Mouse (Mus musculus): ENCODE results near the gene Rrp9. TPM values are rescaled to one million over a fixed set of nuclear protein-coding genes. Genes with fewer than 3 reads are reported as not detected.
A peak's percentile ranks its signal among the peaks of the same experiment; 100 is the strongest.

Rrp9 gene
- 45.9 and 52.0 TPM in 2 replicates for polyA plus RNA-seq (2015; fragmentation: Nextera tagmentation; extraction: Ambion mirVana)

DNA sequence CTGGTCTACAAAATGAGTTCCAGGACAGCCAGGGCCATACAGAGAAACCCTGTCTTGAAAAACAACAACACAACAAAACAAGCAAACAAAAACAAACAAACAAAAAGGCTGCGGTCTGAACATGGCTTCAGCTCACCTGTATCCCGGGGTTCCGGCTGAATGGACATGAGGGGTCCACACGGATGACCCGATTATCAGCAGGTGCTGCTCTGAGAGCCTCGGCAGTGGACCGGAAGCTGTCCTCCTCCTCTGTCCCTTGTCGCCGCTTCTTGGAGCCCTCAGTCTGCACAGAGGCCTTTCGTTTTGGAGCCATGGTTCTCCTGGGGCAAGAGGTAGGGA is at the start of gene Rrp9:
TSS of gene Rrp9 (plus strand) at position 301 of the 339 bp plus-strand sequence.
- Histone ChIP-seq H3K27me3 (replicated peaks; ENCODE audit: control insufficient read depth, insufficient read depth, low read length) (no peaks in the 10 kb centered on the region), H3K4me1 (ENCODE audit: control insufficient read depth, insufficient read depth, low read length) (peaks cover 50% of the 10 kb centered on the region), H3K27ac (ENCODE audit: low read length) (peak within 1 kb of the TSS; percentile 65), H3K4me2 (ENCODE audit: low read depth, low read length) (peak within 1 kb of the TSS; percentile 51), H3K4me3 (ENCODE audit: low read length) (peak within 1 kb of the TSS; percentile 33), H3K9ac (ENCODE audit: low read depth, low read length) (peak within 1 kb of the TSS; percentile 60), H3K36me3 (ENCODE audit: control insufficient read depth, insufficient read depth, low read length) (no peaks in the 10 kb centered on the region), H3K9me3 (ENCODE audit: control insufficient read depth, low read length) (no peaks in the 10 kb centered on the region)
- ATAC-seq, result no peak
- 89% methylated on average over 10 of the region's 10 CpGs for WGBS

DNA sequence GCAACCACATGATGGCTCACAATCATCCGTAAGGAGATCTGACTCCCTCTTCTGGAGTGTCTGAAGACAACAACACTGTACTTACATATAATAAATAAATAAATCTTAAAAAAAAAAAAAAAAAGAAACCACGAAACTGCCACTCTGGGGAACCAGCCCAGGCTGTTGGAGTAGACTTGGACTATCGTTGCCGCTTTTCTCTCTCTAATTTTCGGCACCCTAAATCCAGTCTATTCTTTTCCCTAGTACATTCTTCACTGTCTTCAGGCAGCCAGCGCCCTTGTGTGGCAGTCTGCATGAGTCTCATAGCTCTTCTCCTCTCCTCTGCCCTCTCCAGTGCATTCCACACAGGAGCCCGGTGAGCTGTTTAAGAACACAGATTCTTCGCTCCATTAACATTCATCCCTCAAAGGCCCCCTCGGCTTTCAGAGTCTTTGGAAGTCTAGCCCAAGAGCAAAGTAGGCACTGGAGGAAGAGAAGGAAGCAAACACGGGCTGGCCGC is 47.0 kb upstream of the Rrp9 start:
- Histone ChIP-seq H3K4me3 (ENCODE audit: low read length) (peak overlapping the region; percentile 89), H3K4me2 (ENCODE audit: low read depth, low read length) (peak overlapping the region; percentile 82), H3K36me3 (ENCODE audit: control insufficient read depth, insufficient read depth, low read length) (0 out of 2 replicates have a peak, but pooled peaks cover 8% of the 10 kb centered on the region), H3K9me3 (ENCODE audit: control insufficient read depth, low read length) (no peaks in the 10 kb centered on the region), H3K4me1 (ENCODE audit: control insufficient read depth, insufficient read depth, low read length) (peaks cover 30% of the 10 kb centered on the region), H3K9ac (ENCODE audit: low read depth, low read length) (peak overlapping the region; percentile 77), H3K27ac (ENCODE audit: low read length) (peak overlapping the region; percentile 96), H3K27me3 (replicated peaks; ENCODE audit: control insufficient read depth, insufficient read depth, low read length) (no peaks in the 10 kb centered on the region)
- WGBS, result 13% methylated on average over 11 of the region's 11 CpGs
- peak; percentile 41; the same call in 1 of the 2 replicates for ATAC-seq

DNA sequence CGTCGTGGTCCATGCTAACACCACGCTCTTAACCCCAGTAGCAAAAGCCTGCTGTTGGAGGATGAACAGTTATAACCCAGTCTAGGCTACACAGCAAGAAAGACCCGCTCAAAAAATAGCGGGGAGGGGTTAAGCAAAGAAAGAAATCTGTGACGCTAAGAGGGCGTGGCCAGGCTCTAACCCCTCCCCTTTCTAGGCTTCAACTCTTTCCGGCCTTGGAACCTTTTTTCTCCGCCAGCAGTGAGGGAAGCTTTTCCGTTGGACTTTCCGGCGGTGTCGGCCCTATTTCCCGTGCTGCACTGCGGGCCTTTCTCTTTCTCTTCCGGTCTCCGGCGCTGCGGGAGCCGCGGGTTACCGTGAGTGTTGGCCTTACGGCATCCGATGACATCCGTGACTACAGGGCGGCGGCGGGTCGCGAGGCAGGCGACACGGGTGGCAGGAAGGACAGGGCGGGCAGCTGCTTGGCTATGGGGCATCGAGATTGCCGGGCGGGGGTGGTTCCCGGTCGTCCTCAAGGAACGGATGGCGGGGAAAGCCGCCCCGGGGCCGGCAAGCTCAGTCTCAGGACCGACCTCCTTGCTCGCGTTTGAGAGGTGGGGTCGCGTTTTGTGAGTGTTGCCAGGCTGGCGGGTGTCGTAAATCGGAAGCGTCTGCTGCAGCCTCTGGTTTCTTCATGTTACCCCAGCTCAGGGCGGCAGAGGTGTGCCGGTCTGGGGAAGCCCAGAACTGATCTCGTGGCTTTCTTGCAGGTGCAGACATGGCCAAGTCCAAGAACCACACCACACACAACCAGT is 46.3 kb upstream of the Rrp9 start, which contains the start of gene Rpl29:
TSS of gene Rpl29 (plus strand) at position 234 of the 794 bp plus-strand sequence.
- Histone ChIP-seq H3K27me3 (replicated peaks; ENCODE audit: control insufficient read depth, insufficient read depth, low read length) (no peaks in the 10 kb centered on the region), H3K36me3 (ENCODE audit: control insufficient read depth, insufficient read depth, low read length) (0 out of 2 replicates have a peak, but pooled peaks cover 8% of the 10 kb centered on the region), H3K4me3 (ENCODE audit: low read length) (peak within 1 kb of the TSS; percentile 89), H3K9me3 (ENCODE audit: control insufficient read depth, low read length) (no peaks in the 10 kb centered on the region), H3K27ac (ENCODE audit: low read length) (peak within 1 kb of the TSS; percentile 96), H3K9ac (ENCODE audit: low read depth, low read length) (peak within 1 kb of the TSS; percentile 96), H3K4me1 (ENCODE audit: control insufficient read depth, insufficient read depth, low read length) (peaks cover 30% of the 10 kb centered on the region), H3K4me2 (ENCODE audit: low read depth, low read length) (peak within 1 kb of the TSS; percentile 82)
- ATAC-seq, result peak; percentile 87
- WGBS, result under 1% methylated on average over 55 of the region's 55 CpGs

DNA sequence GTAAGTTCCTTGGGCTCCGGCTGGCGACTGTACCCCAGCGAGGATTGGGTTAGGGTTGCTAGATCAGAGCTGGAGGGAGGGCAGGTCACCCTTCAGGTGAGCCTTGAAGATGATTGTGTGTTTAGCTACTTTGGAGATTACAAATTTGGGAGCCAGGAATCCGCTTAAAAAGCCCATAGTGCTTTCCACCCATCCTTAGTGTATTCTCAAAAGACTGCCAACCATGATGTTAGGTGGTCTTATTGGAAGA is 45.8 kb upstream of the Rrp9 start:
- Histone ChIP-seq H3K27me3 (replicated peaks; ENCODE audit: control insufficient read depth, insufficient read depth, low read length) (no peaks in the 10 kb centered on the region), H3K27ac (ENCODE audit: low read length) (peak overlapping the region; percentile 82), H3K36me3 (ENCODE audit: control insufficient read depth, insufficient read depth, low read length) (0 out of 2 replicates have a peak, but pooled peaks cover 8% of the 10 kb centered on the region), H3K4me1 (ENCODE audit: control insufficient read depth, insufficient read depth, low read length) (peaks cover 30% of the 10 kb centered on the region), H3K4me2 (ENCODE audit: low read depth, low read length) (peak overlapping the region; percentile 82), H3K4me3 (ENCODE audit: low read length) (peak overlapping the region; percentile 89), H3K9ac (ENCODE audit: low read depth, low read length) (peak overlapping the region; percentile 96), H3K9me3 (ENCODE audit: control insufficient read depth, low read length) (no peaks in the 10 kb centered on the region)
- 1% methylated on average over 4 of the region's 4 CpGs for WGBS
- no peak for ATAC-seq

DNA sequence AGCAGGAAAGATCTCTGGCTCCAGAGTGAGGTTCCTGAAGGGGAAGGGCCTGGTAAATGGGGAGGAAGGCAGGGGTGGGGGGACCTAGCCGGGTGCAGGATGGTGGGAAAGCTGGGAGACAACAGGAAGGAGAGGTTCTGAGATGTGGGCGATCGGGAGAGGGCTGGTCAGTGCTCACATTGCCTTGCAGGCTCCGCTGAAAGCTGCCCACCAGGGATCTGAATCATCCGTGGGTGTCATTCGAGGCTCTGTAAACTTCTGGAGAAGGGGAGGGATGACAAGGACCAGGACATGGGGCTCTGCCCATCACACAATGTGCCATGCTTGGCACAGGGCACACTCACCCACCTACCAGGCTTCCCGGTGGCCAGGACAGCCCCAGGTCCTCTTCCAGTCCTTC is 42.4 kb upstream of the Rrp9 start:
- Histone ChIP-seq H3K4me1 (ENCODE audit: control insufficient read depth, insufficient read depth, low read length) (peaks cover 45% of the 10 kb centered on the region), H3K4me3 (ENCODE audit: low read length) (no peak overlapping the region), H3K27ac (ENCODE audit: low read length) (0 out of 2 replicates have a peak overlapping the region, but pooled peaks have one; percentile 30), H3K9me3 (ENCODE audit: control insufficient read depth, low read length) (no peaks in the 10 kb centered on the region), H3K27me3 (replicated peaks; ENCODE audit: control insufficient read depth, insufficient read depth, low read length) (no peaks in the 10 kb centered on the region), H3K36me3 (ENCODE audit: control insufficient read depth, insufficient read depth, low read length) (0 out of 2 replicates have a peak, but pooled peaks cover 8% of the 10 kb centered on the region), H3K4me2 (ENCODE audit: low read depth, low read length) (no peak overlapping the region), H3K9ac (ENCODE audit: low read depth, low read length) (peak overlapping the region; percentile 35; the same call in 1 of the 2 replicates)
- ATAC-seq, result no peak
- WGBS, result 67% methylated on average over 7 of the region's 7 CpGs

DNA sequence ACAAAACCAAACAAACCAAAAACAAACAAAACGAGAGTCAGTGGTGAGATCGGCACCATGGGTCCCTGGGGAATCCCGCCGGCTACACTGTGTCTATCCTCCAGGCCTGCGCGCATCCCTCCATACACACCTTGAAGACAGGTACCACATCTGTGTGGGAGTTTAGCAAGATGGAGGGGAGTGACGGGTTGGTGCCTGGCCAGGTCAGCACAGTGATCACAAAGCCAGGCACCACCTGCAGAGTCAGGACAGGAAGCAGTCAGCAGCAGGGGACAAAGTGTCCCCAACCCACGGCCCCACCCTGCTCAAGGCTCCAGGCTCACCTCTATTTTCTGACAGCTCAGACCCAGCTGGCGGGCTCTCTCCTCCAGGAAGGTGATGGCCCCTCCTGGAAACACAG is 39.2 kb upstream of the Rrp9 start:
- Histone ChIP-seq H3K4me1 (ENCODE audit: control insufficient read depth, insufficient read depth, low read length) (peaks cover 40% of the 10 kb centered on the region), H3K9me3 (ENCODE audit: control insufficient read depth, low read length) (no peaks in the 10 kb centered on the region), H3K27ac (ENCODE audit: low read length) (no peak overlapping the region), H3K4me3 (ENCODE audit: low read length) (no peak overlapping the region), H3K36me3 (ENCODE audit: control insufficient read depth, insufficient read depth, low read length) (0 out of 2 replicates have a peak, but pooled peaks cover 8% of the 10 kb centered on the region), H3K9ac (ENCODE audit: low read depth, low read length) (peak overlapping the region; percentile 35), H3K27me3 (replicated peaks; ENCODE audit: control insufficient read depth, insufficient read depth, low read length) (no peaks in the 10 kb centered on the region), H3K4me2 (ENCODE audit: low read depth, low read length) (no peak overlapping the region)
- no peak for ATAC-seq
- WGBS, result 75% methylated on average over 9 of the region's 9 CpGs

DNA sequence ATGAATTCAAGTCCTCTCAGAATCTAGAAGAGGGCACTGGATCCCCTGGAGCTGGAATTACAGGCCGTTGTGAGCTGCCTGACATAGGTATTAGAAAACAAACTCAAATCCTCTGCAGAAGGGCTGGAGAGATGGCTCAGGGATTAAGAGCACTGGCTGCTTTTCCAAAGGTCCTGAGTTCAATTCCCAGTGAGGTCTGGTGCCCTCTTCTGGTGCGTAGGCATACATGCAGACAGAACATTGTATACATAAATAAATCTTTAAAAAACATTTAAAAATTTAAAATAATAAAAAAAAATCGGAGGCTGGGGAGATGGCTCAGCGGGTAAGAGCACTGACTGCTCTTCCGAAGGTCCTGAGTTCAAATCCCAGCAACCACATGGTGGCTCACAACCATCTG is 33.1 kb upstream of the Rrp9 start:
- WGBS, result 77% methylated on average over 5 of the region's 5 CpGs
- Histone ChIP-seq H3K4me1 (ENCODE audit: control insufficient read depth, insufficient read depth, low read length) (peaks cover 25% of the 10 kb centered on the region), H3K9ac (ENCODE audit: low read depth, low read length) (no peak overlapping the region), H3K9me3 (ENCODE audit: control insufficient read depth, low read length) (no peaks in the 10 kb centered on the region), H3K4me2 (ENCODE audit: low read depth, low read length) (no peak overlapping the region), H3K27ac (ENCODE audit: low read length) (no peak overlapping the region), H3K27me3 (replicated peaks; ENCODE audit: control insufficient read depth, insufficient read depth, low read length) (no peaks in the 10 kb centered on the region), H3K36me3 (ENCODE audit: control insufficient read depth, insufficient read depth, low read length) (no peaks in the 10 kb centered on the region), H3K4me3 (ENCODE audit: low read length) (no peak overlapping the region)
- no peak for ATAC-seq

DNA sequence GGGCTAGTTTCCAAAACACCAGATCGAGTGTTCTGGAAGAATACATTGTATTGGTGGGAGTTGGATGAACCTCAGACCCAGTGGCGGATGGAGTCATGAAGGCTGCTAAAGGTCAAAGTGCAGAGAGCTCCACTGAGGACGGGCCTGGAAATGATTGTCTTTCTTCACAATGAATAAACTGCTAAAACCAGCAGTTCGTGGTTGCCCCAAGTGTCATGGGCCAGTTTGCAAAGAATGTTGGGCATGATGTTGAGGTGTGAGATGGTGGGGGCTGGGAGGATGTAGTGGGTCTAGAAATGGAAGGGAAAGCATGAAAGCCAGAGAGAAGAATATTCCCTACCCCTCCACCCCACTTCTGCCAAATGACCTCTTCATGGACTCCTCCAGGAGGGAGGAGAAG is 30.9 kb upstream of the Rrp9 start:
- Histone ChIP-seq H3K36me3 (ENCODE audit: control insufficient read depth, insufficient read depth, low read length) (no peaks in the 10 kb centered on the region), H3K4me2 (ENCODE audit: low read depth, low read length) (no peak overlapping the region), H3K4me1 (ENCODE audit: control insufficient read depth, insufficient read depth, low read length) (peaks cover 34% of the 10 kb centered on the region), H3K9me3 (ENCODE audit: control insufficient read depth, low read length) (no peaks in the 10 kb centered on the region), H3K4me3 (ENCODE audit: low read length) (no peak overlapping the region), H3K27ac (ENCODE audit: low read length) (no peak overlapping the region), H3K9ac (ENCODE audit: low read depth, low read length) (no peak overlapping the region), H3K27me3 (replicated peaks; ENCODE audit: control insufficient read depth, insufficient read depth, low read length) (no peaks in the 10 kb centered on the region)
- WGBS, result 60% methylated on average over 4 of the region's 4 CpGs
- no peak for ATAC-seq

DNA sequence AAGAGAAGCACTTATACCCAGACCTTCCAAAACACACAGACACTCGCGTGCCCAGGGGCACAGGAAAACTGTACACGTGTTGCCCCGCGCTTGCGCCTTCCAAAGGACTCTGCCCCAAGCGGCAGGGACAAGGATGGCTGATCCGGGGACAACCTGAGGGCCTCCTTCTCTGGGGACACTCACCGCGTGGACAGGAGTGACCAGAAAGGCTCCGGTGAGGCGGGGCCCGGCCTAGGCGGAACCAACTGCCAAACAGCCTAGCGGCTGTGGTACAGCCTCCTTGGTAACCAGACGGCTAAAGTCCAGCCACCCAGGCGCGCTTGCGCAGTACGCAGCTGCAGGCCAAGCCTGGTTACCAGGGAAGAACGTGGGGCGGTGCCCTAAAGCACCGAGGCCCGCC is 28.4 kb upstream of the Rrp9 start, which contains the start of the genes Abhd14b and Abhd14a:
TSS of gene Abhd14b (plus strand) at position 112 of the 400 bp plus-strand sequence.
TSS of gene Abhd14a (minus strand) at position 331 of the 400 bp plus-strand sequence.
- Histone ChIP-seq H3K27ac (ENCODE audit: low read length) (peak within 1 kb of the TSS; percentile 77), H3K4me2 (ENCODE audit: low read depth, low read length) (peak within 1 kb of the TSS; percentile 73), H3K27me3 (replicated peaks; ENCODE audit: control insufficient read depth, insufficient read depth, low read length) (no peaks in the 10 kb centered on the region), H3K4me1 (ENCODE audit: control insufficient read depth, insufficient read depth, low read length) (peaks cover 49% of the 10 kb centered on the region), H3K4me3 (ENCODE audit: low read length) (peak within 1 kb of the TSS; percentile 63), H3K9me3 (ENCODE audit: control insufficient read depth, low read length) (no peaks in the 10 kb centered on the region), H3K36me3 (ENCODE audit: control insufficient read depth, insufficient read depth, low read length) (no peaks in the 10 kb centered on the region), H3K9ac (ENCODE audit: low read depth, low read length) (peak within 1 kb of the TSS; percentile 81)
- 0% methylated on average over 24 of the region's 24 CpGs for WGBS
- ATAC-seq, result peak; percentile 86

Measured in intestine, embryonic 16.5 days (tissue).